Mouse (Mus musculus): ENCODE measurements around the gene Ttc9b. TPM values are rescaled to one million over a fixed set of nuclear protein-coding genes. Genes with fewer than 3 reads are reported as not detected.
"Not testable (repeated sequence)": the region's sequence is repeated elsewhere in the genome, so short reads cannot be mapped to it uniquely, and the experiment has no call there.

Gene Ttc9b
- not detected for total RNA-seq (2021)
- long read RNA-seq, experiment 1 = 0 reads
- long read RNA-seq, experiment 2 = 0 reads

DNA sequence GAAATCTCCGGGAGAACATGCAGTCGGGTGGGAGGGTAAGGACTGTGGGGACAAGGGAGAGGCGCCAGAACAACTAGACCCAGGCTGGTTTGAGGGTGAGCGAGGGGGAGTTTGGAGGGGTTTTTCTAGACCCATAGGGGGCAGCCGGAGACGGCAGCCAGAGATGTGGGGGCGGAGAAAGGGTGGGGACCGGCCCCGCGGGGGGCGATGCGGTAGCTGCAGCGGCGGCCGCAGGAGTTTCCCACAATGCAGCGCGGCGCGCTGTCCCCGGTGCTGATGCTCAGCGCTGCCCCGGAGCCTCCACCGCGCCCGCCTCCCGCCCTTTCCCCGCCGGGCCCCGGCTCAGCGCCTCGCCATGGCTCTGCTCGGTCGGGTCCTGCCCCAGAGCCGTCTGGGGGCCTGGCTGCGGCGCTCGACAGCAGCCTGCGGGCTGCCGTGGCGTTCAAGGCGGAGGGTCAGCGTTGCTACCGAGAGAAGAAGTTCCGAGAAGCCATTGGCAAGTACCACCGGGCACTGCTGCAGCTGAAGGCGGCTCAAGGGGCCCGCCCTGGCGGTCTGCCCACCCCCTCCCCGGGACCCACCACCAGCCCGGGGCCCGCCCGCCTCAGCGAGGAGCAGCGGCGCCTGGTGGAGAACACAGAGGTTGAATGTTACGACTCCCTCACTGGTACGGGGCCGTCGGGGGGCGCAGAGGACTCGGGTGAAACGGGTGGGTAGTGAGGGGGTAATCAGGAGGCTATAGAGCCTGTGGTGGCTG lies at the start of gene Ttc9b:
Gene Ttc9b (plus strand): TSS at position 235 of the 757 bp plus-strand sequence.
- intact Hi-C loops (cut with DNase I) = loop anchor here (2.0 kb wide), 1 partner anchor 31 kb away; no protein-coding TSS in a partner anchor
- DNase-seq = no peak

- no peak for DNase-seq
- intact Hi-C loops (cut with DNase I) = no loop called here
Observed at GRCm38 (mm10) chr7:27604661-27605348, 48.9 kb upstream of the Ttc9b start.

DNA sequence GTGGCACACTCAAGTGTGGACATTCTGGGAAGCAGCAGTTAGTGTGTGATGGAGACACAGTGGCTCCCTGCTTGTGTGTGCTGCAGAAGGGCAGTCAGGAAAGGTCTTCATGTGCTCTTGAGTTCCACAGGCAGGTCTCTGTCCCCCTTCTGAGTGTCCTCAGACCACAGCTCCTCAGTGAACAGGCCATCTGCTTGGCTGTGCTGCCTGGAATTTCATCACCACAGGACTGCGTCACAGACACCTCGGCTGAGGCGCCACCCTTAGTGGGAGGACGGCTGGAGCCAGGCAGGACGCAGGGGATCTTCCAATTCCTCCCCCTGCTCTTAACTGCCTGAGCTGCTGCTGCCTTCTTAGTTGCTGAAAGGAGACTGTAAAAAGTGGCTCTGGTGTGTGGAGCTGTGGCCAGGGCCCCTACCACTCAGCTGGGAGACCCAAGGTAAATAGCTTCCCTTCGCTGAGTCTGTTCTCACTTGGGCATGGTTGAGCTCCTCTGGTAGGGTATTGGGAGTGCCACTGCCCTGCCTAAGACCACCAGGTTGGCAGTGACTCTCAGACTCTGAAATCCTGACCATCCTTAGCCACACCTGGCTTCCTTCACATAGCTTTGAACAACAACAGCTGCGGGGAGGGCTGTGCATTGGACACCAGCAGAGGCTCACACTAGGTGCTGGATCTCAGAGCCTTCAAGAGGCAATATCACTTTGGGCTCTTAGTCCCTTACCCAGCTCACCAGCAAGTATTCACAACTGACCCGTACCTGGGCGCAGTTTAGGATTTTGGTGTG lies 48.0 kb upstream of the Ttc9b start:
- peak; percentile 55 to 76 for DNase-seq
- intact Hi-C loops (cut with DNase I) = no loop called here

GRCm38 (mm10) chr7:27606481-27607254 lies 47.0 kb upstream of the Ttc9b start:
- DNase-seq = no peak
- intact Hi-C loops (cut with DNase I) = no loop called here

GRCm38 (mm10) chr7:27607580-27607979 lies 46.1 kb upstream of the Ttc9b start:
- intact Hi-C loops (cut with DNase I) = no loop called here
- DNase-seq = peak; percentile 77 to 84

- intact Hi-C loops (cut with DNase I) = no loop called here
- no peak for DNase-seq
Observed at GRCm38 (mm10) chr7:27608130-27608529, 45.6 kb upstream of the Ttc9b start.

- no peak for DNase-seq
- intact Hi-C loops (cut with DNase I) = no loop called here
Observed at GRCm38 (mm10) chr7:27609285-27609684, 44.4 kb upstream of the Ttc9b start.

DNA sequence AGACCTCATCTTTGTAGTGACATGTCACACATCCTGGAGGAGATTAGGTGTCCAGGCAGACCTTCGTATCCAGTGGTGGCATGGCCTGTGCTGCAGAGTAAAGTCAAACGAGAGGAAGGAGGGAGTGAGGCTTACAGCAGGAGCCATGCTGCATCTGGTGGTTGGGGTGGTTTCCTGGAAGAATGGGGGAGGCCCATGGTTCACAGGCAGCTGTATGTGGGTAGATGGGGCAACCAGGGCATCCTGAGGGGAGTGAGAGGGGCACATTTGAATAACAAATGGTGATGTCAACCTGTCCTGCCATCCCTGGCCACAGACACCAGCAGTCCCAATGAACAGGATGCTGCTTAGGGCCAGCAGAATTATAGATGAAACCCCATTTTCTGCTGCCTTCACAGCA lies 44.0 kb upstream of the Ttc9b start:
- intact Hi-C loops (cut with DNase I) = no loop called here
- no peak for DNase-seq

DNA sequence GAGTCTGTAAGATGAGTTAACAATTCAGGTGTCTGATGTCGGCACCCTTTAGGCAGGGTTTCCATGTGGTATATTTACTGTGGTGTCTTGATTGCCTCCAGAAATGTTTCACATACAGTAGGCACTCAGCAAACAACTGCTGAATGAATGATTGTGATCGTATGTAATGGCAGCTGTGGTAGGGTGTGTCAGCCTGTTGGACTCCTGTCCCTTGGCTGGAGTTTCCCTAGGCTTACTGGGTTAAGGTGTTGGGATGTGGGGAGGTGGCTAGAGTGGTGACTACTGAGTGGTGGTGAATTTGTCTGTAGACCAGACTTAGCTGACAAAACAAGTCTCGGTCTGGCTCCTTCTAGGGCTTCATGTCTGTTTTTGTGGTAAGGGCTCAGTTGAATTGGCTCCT lies 43.3 kb upstream of the Ttc9b start:
- intact Hi-C loops (cut with DNase I) = no loop called here
- no peak for DNase-seq

DNA sequence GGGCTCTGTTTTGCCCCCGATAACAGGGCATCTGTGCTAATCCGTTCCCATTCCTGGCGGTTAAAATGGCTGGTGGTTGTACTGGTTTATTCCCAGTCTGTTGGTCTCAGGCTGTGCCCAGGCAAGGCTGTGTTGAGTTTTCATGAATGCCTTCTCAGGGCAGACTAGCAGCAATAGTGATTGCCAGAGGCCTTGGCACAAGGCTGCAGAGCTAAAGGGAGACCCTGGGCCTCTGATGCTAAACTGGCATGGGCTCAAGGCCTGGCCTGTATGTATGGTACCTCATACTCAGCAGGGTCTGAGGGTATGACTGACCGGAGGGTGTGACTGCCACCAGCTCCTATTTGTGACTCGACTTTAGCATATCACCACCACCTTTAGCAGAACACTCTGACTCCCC lies 42.8 kb upstream of the Ttc9b start:
- intact Hi-C loops (cut with DNase I) = no loop called here
- no peak for DNase-seq

- intact Hi-C loops (cut with DNase I) = no loop called here
- no peak for DNase-seq
Observed at GRCm38 (mm10) chr7:27612940-27613339, 40.8 kb upstream of the Ttc9b start.

- no peak for DNase-seq
- intact Hi-C loops (cut with DNase I) = no loop called here
Observed at GRCm38 (mm10) chr7:27613751-27614499, 39.8 kb upstream of the Ttc9b start.

GRCm38 (mm10) chr7:27621028-27621427 lies 32.7 kb upstream of the Ttc9b start:
- DNase-seq = no peak
- intact Hi-C loops (cut with DNase I) = no loop called here

- intact Hi-C loops (cut with DNase I) = no loop called here
- DNase-seq = no peak
Observed at GRCm38 (mm10) chr7:27622234-27622633, 31.5 kb upstream of the Ttc9b start.

DNA sequence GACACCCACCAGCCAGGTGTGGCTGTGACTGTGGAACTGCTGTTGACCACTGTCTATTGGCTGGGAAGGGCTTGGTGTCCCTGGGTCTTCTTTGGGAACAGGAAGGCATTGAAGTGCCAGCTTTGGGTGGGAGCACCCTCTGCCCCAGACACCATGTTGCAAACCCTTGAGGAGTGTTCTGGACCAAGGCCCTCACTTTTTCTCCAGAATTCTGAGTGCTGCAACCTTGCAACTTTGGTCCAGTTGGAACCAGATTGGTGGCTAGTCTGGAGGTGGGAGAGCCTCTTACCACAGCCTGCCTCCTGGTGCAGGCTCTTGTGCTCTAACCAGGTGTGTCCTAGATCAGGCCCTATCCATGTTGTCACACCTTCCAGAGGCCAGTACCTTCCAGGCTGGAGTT lies 28.7 kb upstream of the Ttc9b start:
- intact Hi-C loops (cut with DNase I) = no loop called here
- DNase-seq = no peak

- intact Hi-C loops (cut with DNase I) = no loop called here
- no peak for DNase-seq
Observed at GRCm38 (mm10) chr7:27627707-27628106, 26.0 kb upstream of the Ttc9b start.

- intact Hi-C loops (cut with DNase I) = no loop called here
- DNase-seq = no peak
Observed at GRCm38 (mm10) chr7:27628190-27628589, 25.5 kb upstream of the Ttc9b start.

DNA sequence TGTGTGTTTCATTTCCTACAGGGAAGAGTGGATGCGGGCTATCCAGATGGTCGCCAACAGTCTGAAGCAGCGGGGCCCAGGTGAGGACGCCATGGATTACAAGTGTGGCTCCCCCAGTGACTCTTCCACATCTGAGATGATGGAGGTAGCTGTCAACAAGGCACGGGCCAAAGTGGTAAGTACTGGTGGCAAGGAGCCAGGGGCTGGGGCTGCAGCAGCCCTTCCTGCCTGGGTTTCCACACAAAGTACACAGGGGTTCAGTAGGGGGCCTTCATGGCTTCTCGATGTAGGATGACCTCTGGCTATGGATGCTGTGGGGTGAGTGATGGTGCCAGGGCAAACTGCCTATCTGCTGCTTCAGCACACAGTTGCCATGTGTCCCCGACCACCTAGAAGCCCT lies 24.9 kb upstream of the Ttc9b start:
- DNase-seq; intact Hi-C loops (cut with DNase I): not testable (repeated sequence)

DNA sequence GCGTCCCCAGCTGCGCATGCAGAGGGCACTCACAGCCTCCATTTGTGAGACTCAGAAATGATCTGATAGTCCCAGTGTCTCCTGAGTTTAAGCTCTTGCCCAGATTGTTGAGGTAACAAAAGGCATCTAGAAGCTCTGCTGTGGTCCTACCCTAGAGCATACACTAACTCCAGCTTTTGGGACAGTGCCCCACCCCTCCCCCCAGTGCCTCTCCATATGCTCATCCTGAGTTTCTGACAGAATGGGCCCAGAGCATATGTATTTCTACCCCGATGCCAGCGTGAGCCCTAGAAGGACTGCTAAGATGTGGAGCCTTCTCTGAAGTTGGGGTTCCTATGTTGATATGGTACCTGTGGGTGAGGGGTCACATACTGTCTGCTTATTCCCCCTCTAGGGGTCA lies 22.3 kb upstream of the Ttc9b start:
- DNase-seq = no peak
- intact Hi-C loops (cut with DNase I) = no loop called here

GRCm38 (mm10) chr7:27633166-27633565 lies 20.5 kb upstream of the Ttc9b start:
- DNase-seq = no peak
- intact Hi-C loops (cut with DNase I) = no loop called here

All from gastrocnemius, postnatal 36 days (tissue).